Mouse (Mus musculus) CH12F3 (cell line): ENCODE measurements around the gene Epha8.

Experiments
- in situ Hi-C: fragments of 300-500 bp; cut with MboI; formaldehyde crosslinking; loops from 2 replicates; pipeline ENCODE4 v1.14.3; 2020; ENCODE audit warnings: low sequenced_read_pairs

The Epha8 gene

DNA sequence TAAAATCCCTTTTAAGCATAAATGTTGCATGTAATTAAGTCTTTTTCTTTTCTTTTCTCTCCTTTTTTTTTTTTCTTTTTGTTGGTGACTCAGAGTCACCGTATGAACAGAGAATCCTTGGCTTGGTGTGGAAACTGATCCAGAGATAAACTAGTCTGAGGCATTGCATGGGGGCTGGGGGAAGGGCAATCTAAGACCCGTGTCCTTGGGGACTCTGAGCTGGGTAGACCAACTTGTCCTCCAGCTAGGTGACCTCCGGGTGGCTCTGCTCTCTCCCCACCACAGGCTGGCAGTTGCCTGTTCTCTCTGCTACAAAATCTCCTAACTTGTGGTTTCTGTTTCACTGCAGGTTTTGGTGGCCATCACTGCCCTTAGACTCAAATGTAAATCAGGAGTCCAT lies 3.5 kb upstream of the Epha8 start:
- in situ Hi-C loops = no loop called here

DNA sequence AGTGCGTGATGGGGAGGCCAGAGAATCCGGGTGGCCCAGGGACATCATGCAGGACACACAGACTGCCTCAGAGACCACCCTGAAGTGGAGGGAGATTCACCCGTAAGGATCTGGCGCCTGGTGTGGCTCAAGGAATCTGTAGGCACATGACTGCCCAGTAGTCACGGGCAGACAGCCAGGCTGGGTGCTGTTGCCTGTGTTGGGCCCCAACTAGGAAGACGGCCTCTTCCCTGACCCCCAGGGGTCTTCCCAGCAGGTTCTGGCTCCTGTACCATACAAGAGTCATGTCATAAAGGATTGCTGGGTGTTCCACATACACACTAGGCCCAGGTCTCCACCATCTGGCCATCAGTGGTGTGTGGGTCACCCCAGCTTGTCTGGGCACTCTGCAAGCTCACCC lies 2.1 kb downstream of the Epha8 start:
- in situ Hi-C loops = no loop called here

GRCm38 (mm10) chr4:136949266-136949989 lies 7.2 kb downstream of the Epha8 start:
- in situ Hi-C loops = no loop called here

DNA sequence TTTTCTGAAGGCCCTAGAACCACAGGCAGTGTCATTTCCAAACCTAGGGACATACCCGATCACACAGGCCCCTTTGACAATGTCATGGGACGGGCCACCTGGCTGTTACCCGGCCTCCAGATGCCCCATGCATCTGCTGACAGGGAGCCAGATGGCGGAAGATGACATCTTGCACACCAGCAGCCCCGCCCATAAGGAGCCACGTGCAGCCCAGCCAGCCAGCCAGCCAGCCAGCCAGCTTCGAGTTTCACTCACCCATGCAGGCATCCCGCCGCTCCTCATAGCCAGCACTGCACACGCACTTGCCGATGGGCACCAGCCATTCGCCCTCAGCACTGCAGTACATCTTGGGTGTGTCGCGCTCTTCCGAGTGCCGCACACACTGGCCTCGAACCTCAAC lies 11.2 kb downstream of the Epha8 start:
- in situ Hi-C loops = no loop called here

GRCm38 (mm10) chr4:136944558-136945350 lies 11.9 kb downstream of the Epha8 start:
- in situ Hi-C loops = no loop called here

DNA sequence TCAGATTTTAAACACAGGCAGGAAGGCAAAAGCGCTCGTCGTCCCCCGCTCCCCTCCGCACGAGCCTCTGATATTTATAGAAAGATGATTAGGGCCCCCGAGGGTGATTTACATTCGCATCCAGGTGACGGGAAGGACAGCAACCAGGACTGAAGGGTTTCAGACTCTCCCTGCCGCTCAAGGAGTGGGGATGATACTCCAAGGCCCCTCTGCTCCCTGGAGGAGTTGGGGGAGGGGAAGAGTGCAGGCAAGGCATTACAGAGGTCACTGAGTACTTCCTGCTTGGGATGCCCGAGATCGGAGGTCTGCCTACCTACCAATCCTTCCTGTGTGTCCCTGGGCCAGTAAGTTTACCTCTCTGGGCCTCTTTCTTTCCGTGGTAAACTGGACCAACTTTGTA lies 13.4 kb downstream of the Epha8 start:
- in situ Hi-C loops = no loop called here

DNA sequence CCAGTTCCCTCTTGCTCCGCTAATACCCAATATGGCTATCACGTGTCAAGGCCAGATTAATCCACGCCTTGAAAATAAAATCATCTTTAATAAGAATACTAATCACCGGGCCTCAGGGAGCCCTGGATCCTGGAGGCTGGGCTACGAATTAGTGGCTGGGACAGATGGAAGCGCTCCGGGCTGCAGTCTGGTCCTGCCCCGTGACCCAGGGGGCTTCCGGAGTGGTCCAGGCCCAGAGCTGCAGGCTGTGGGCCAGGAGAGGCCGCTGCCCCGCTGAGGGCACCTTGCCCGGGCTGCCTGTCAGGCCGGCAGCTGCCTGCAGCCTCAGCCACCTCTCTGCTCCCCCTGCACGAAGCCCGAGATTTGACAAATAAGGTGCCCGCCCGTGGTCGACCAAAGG lies 13.9 kb downstream of the Epha8 start:
- in situ Hi-C loops = no loop called here

DNA sequence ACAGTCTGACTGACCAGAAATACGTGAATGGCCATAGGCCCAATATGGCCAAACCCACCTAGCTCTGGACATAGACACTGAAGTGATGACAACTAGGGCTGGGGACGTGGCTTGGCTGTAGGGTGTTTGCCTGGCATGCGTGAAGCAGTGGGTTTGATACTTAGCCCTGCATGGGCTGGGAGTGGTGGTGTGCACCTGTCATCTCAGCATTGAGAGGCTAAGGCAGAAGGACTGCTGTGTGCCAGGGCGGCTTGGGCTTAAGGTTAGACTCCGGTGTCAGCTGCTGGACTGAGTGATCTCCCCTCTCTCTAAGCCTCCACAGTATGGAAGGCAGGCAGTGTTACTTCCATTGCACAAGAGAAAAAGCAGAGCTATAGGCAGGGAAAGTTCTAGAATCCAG lies 18.7 kb downstream of the Epha8 start:
- in situ Hi-C loops = no loop called here

- in situ Hi-C loops = no loop called here
These were observed 19.3 kb downstream of the Epha8 start for GRCm38 (mm10) chr4:136937344-136937743.

DNA sequence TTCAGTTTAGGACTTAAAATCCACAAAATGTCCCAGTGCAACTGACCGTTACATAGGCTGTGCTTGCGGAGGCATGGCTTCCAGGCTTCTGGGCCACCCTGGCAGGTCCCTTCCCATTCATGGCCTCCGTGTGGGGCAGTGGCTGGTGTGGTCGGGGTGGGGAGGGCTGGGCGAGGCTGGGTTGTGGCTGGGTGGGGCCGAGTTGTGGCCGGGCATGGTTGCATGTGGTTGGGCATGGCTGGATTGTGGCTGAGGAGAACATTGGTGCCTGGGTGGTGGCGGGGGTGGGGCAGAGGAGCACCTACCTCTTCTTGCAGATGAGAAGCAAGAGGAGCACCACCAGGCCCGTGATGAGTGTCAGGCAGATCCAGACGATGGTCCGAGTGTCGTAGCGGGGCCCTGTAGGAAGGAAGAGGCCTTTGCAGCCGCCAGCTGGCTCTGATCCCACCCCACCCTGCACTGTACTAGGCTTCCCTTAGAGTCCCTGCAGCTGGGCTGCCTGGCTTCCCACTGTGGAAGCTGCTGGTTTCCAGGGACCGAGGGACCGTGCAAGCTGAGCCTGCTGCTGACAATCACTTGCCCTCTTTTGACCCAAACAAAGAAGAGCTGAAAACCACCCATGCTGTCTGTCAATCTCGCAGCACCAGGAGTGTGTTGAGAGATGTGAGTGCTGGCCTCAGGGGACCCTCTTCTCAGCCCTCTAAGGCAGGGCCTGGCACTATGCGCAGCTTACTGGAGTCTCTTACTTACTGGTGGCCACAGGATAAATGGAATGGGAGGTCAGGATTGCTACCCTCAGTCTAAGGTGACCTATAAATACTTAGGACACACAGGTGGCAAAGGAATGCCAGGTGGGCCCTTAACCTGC lies 21.6 kb downstream of the Epha8 start:
- in situ Hi-C loops = no loop called here

DNA sequence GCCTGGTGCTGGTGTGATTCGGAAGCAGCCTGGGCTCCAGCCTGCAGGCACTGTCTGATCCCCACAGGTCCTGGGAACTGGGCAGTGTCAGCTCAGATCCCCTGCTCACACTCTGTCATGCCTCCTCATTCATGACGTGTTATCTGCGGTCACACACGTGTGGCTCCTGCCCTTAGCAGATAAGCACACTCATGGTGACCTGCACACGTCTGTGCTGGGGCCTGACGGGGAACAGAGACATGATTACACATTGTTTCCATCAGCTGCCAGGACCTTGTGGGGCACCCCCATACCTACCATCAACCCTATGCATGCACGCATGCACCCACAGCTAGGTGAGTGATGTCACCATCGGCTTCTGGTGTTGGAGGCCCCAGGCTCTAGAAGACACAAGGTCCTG lies 26.1 kb downstream of the Epha8 start:
- in situ Hi-C loops = no loop called here

- in situ Hi-C loops = no loop called here
These were observed 27.7 kb downstream of the Epha8 start for GRCm38 (mm10) chr4:136928928-136929327.

DNA sequence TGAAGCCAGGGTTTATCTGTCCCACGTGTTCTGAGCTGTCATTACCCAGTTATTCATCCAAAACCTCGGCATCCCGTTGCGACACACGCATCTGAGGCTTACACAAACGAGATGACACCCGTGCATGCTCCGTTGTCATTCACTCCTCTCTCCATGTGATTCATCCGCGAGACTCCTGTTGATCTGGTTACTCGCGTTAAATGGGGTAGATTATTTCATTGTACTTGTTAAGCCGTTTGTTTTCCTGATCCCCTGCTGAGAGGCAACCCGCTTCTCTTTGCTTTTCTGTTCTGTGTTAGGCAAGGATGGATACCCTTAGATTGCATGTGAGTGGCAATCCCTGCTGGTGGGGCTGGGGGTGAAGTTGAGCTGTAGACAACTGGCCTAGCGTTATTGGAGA lies 30.8 kb downstream of the Epha8 start:
- in situ Hi-C loops = no loop called here

GRCm38 (mm10) chr4:136924529-136924928 lies 32.1 kb downstream of the Epha8 start:
- in situ Hi-C loops = no loop called here

DNA sequence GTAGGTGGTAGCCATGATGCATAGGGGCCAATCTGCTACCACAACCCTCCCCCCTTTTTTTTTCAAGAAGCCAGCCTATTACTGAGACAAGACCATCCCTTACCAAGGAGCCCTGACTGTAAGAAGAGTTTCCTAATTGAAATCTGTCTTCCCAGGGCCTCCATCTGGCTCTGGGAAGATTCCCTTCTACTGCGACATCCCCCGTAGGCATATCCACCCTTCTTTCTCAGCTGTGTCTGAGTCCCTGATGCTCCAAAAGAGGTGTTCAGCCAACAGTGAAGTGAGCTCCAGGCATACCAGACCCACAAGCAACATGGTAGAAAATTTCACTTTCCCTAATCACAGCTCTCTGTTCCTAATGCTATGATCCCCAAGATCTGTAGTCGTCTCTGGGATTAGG lies 37.1 kb downstream of the Epha8 start:
- in situ Hi-C loops = no loop called here

GRCm38 (mm10) chr4:136918834-136919233 lies 37.8 kb downstream of the Epha8 start:
- in situ Hi-C loops = no loop called here

GRCm38 (mm10) chr4:136917165-136917524 lies 39.5 kb downstream of the Epha8 start:
- in situ Hi-C loops = no loop called here

GRCm38 (mm10) chr4:136916359-136917164 lies 40.1 kb downstream of the Epha8 start:
- in situ Hi-C loops = no loop called here

GRCm38 (mm10) chr4:136912841-136913240 lies 43.8 kb downstream of the Epha8 start:
- in situ Hi-C loops = no loop called here

GRCm38 (mm10) chr4:136911804-136912203 lies 44.8 kb downstream of the Epha8 start:
- in situ Hi-C loops = no loop called here

DNA sequence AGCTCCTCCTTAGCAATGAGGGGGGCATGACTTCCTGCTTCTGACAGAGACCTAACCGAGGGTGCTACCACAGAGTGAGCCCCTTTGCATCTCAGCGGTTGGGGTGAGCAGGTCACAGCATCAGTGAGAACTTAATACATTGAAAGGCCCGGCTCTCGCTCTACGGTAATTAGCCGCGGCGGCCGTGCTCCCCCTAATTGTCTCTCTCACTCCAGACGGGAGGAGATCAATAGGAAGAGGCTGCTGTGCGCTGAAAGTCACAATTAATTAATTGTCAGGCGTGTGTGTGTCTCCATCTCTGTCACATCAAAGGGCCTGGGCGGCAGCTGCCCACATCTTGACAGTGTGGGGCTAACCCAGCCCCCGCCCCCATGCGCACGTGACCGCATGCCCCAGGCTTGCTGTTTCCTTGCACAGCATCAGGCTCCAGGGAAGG lies 45.4 kb downstream of the Epha8 start:
- in situ Hi-C loops = no loop called here
